Mouse (Mus musculus) ES-Bruce4 (cell line): ENCODE results near the gene Pde7b.

Source experiments
- CTCF ChIP-seq: IDR thresholded peaks from one replicate; pipeline ENCODE4 v1.8.1; 2011; ENCODE audit warnings: low read depth, low read length
- EP300 ChIP-seq: IDR thresholded peaks from 2 replicates; pipeline ENCODE4 v1.6.1; 2011; ENCODE audit warnings: low read depth, low read length; ENCODE audit not compliant: insufficient read depth
- POLR2A ChIP-seq: IDR thresholded peaks from one replicate; pipeline ENCODE4 v1.8.1; 2011; ENCODE audit warnings: low read length; ENCODE audit not compliant: insufficient read depth

GRCm38 (mm10) chr10:20621661-20622454 lies 103.0 kb downstream of the Pde7b start:
- TF ChIP-seq CTCF = no peak
- no peak for TF ChIP-seq POLR2A
- no peak for TF ChIP-seq EP300
